Mouse (Mus musculus) ES-Bruce4 (cell line): ENCODE data around the gene Kcns1.

Experiments used
- CTCF ChIP-seq: IDR thresholded peaks from one replicate; pipeline ENCODE4 v1.8.1; 2011; ENCODE audit warnings: low read depth, low read length
- EP300 ChIP-seq: IDR thresholded peaks from 2 replicates; pipeline ENCODE4 v1.6.1; 2011; ENCODE audit warnings: low read depth, low read length; ENCODE audit not compliant: insufficient read depth
- POLR2A ChIP-seq: IDR thresholded peaks from one replicate; pipeline ENCODE4 v1.8.1; 2011; ENCODE audit warnings: low read length; ENCODE audit not compliant: insufficient read depth

GRCm38 (mm10) chr2:164195971-164196699 lies 25.2 kb upstream of the Kcns1 start:
- TF ChIP-seq POLR2A (no peak), CTCF (no peak), EP300 (no peak)
